Comparison of ENCODE assay signal across 8 mouse cellular contexts in the genomic region with DNA sequence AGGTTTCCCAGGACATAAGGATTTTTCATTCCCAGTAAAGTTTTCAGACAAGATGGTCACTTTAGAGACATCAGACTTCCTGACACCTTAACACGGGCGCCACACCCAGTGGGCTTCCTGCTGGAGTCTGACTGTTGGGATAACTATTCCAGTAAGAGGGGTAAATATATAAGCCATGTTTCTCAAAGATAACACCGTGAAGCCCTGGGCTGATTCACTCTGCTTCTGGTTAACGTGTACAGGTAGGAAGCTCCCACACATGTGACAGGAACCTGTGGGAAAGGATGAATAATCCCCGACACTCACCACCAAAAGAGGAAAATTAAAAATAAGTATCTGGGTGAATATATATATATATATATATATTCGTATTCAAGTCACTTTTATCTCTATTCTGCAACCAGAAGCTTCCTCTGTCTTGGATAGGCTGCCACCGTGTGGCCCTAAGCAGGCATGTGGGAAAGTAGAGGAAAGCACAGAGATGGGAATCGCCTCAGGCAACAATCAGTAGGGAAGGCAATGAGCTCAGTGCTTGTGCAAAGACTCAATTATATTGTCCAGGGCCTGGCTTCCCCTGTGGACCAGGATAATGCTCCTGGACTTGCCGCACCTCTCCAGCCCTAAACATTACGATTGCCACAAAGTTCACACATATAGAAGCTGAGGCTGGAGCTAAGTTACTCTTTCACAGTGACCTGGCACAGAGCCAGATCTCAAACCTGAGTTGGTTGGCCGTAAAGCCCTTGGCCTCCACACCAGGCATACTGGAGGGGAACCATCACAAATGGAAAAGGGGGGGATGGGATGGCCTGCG.
DNase-seq lines count a peak whose midpoint lies in the region; ATAC-seq and TF ChIP-seq lines count a peak whose summit lies in the region.

No protein-coding gene starts in this region.

- H3K4me3 ChIP-seq in embryonic facial prominence, embryonic 11.5 days (ENCODE audit: low read depth, low read length): no peak overlapping the region
- H3K4me3 ChIP-seq in heart, adult 2 months: no peak overlapping the region
- H3K4me3 ChIP-seq in midbrain, embryonic 15.5 days: no peak overlapping the region
- H3K4me3 ChIP-seq in testis, adult 2 months (ENCODE audit: control insufficient read depth, low read depth, low read length): no peak overlapping the region

- no peak for ATAC-seq in CD4-positive, CD25-positive, alpha-beta regulatory T cell, adult 4 months
- peak; percentile 37; the same call in 1 of the 2 replicates for ATAC-seq in embryonic facial prominence, embryonic 11.5 days (replicated peaks; ENCODE audit: insufficient number of reproducible peaks, low FRiP score, low TSS enrichment, low read depth)
- peak; percentile 85 for ATAC-seq in midbrain, embryonic 15.5 days (replicated peaks)

- H3K9me3 ChIP-seq in embryonic facial prominence, embryonic 11.5 days (replicated peaks; ENCODE audit: control insufficient read depth, low read length): no peaks in the 10 kb centered on the region
- no peaks in the 10 kb centered on the region for H3K9me3 ChIP-seq in midbrain, embryonic 15.5 days

- peak; percentile 13 for DNase-seq in CD4-positive, CD25-positive, alpha-beta regulatory T cell, adult 2 months (ENCODE audit: low read depth, low spot score)
- peak; percentile 85 for DNase-seq in embryonic facial prominence, embryonic 11.5 days (ENCODE audit: low spot score)
- peak; percentile 59 to 64 for DNase-seq in heart, adult 2 months
- peak; percentile 76 for DNase-seq in kidney, adult 18-20 months
- peak; percentile 74 to 88 for DNase-seq in left cerebral cortex, postnatal 25 days (ENCODE audit: low spot score in 2 of 2)

- TF ChIP-seq EP300 in heart, adult 2 months (IDR thresholded peaks at IDR 0.05; ENCODE audit: insufficient read depth, low read depth, low read length): 0 out of 2 replicates have a peak, but pooled peaks have one; percentile 37

- H3K36me3 ChIP-seq in embryonic facial prominence, embryonic 11.5 days (replicated peaks; ENCODE audit: control insufficient read depth, insufficient read depth, low read depth, low read length): no peaks in the 10 kb centered on the region
- H3K36me3 ChIP-seq in heart, adult 2 months (ENCODE audit: control insufficient read depth, insufficient read depth, low read length): no peaks in the 10 kb centered on the region
- H3K36me3 ChIP-seq in midbrain, embryonic 15.5 days (replicated peaks): no peaks in the 10 kb centered on the region
- H3K36me3 ChIP-seq in testis, adult 2 months (ENCODE audit: control insufficient read depth, insufficient read depth, low read length): no peaks in the 10 kb centered on the region

- intact Hi-C loops in heart, adult 2 months (cut with DNase I): loop anchor here (1.0 to 5.0 kb wide), 3 partner anchors 288 to 565 kb away; no protein-coding TSS in a partner anchor
- intact Hi-C loops in left cerebral cortex, postnatal 25 days (cut with DNase I): loop anchor here (1.0 to 10.0 kb wide), 4 partner anchors 288 to 563 kb away; no protein-coding TSS in a partner anchor

- no peak for TF ChIP-seq POLR2A in heart, adult 2 months (IDR thresholded peaks at IDR 0.05; ENCODE audit: insufficient read depth, low read depth, low read length)
- TF ChIP-seq POLR2A in testis, adult 2 months (IDR thresholded peaks at IDR 0.05; ENCODE audit: control insufficient read depth, low read depth, low read length): no peak

- no peak overlapping the region for H3K4me2 ChIP-seq in embryonic facial prominence, embryonic 11.5 days (ENCODE audit: low read depth, low read length)
- H3K4me2 ChIP-seq in midbrain, embryonic 15.5 days: no peak overlapping the region

- TF ChIP-seq CTCF in heart, adult 2 months (IDR thresholded peaks at IDR 0.05): peak; percentile 80
- TF ChIP-seq CTCF in testis, adult 2 months (IDR thresholded peaks at IDR 0.05; ENCODE audit: control insufficient read depth, insufficient read depth, insufficient replicate concordance, low read depth, low read length): peak; percentile 23; the same call in 1 of the 2 replicates

- no peak overlapping the region for H3K9ac ChIP-seq in embryonic facial prominence, embryonic 11.5 days (replicated peaks; ENCODE audit: low read length)
- H3K9ac ChIP-seq in heart, adult 2 months (ENCODE audit: low read depth, low read length): no peak overlapping the region
- H3K9ac ChIP-seq in midbrain, embryonic 15.5 days: no peak overlapping the region

- no peak overlapping the region for H3K27ac ChIP-seq in embryonic facial prominence, embryonic 11.5 days (replicated peaks; ENCODE audit: low read depth, low read length)
- no peak overlapping the region for H3K27ac ChIP-seq in heart, adult 2 months
- no peak overlapping the region for H3K27ac ChIP-seq in midbrain, embryonic 15.5 days
- H3K27ac ChIP-seq in testis, adult 2 months (ENCODE audit: control insufficient read depth, insufficient read depth, low read depth, low read length): no peak overlapping the region; the same call in 1 of the 2 replicates

- H3K4me1 ChIP-seq in embryonic facial prominence, embryonic 11.5 days (ENCODE audit: control insufficient read depth, insufficient read depth, low read length): no peaks in the 10 kb centered on the region
- H3K4me1 ChIP-seq in heart, adult 2 months (ENCODE audit: control insufficient read depth, insufficient read depth, low read length): peaks cover 2% of the 10 kb centered on the region; the same call in 1 of the 2 replicates
- peaks cover 7% of the 10 kb centered on the region; the same call in 1 of the 2 replicates for H3K4me1 ChIP-seq in midbrain, embryonic 15.5 days
- H3K4me1 ChIP-seq in testis, adult 2 months (ENCODE audit: control insufficient read depth, insufficient read depth, low read length): no peaks in the 10 kb centered on the region

- H3K27me3 ChIP-seq in embryonic facial prominence, embryonic 11.5 days (ENCODE audit: control insufficient read depth, insufficient read depth, low read length): no peaks in the 10 kb centered on the region
- H3K27me3 ChIP-seq in heart, adult 2 months (ENCODE audit: control insufficient read depth, insufficient read depth, low read length): no peaks in the 10 kb centered on the region
- peaks cover 23% of the 10 kb centered on the region; the same call in 1 of the 2 replicates for H3K27me3 ChIP-seq in midbrain, embryonic 15.5 days (replicated peaks)
- no peaks in the 10 kb centered on the region for H3K27me3 ChIP-seq in testis, adult 2 months (ENCODE audit: control insufficient read depth, insufficient read depth, low read length)

- WGBS in embryonic facial prominence, embryonic 11.5 days: 52% methylated on average over 12 of the region's 12 CpGs
- 33% methylated on average over 12 of the region's 12 CpGs for WGBS in heart, adult 2 months
- WGBS in midbrain, embryonic 15.5 days: 50% methylated on average over 12 of the region's 12 CpGs

- no peaks in the 10 kb centered on the region for H3K79me2 ChIP-seq in heart, adult 2 months (replicated peaks; ENCODE audit: control insufficient read depth, insufficient read depth, low read length)

Comparison
In these comparisons a context has a peak if more than half of its experiments do, and no peak if none do; other contexts are left out.
1. DNase-seq: peak in every context shown above with its lines; median percentile 85 in embryonic facial prominence, embryonic 11.5 days; 81 in left cerebral cortex, postnatal 25 days; 76 in kidney, adult 18-20 months; 62 in heart, adult 2 months; 13 in CD4-positive, CD25-positive, alpha-beta regulatory T cell, adult 2 months.